ENCODE assay signal across 18 mouse cellular contexts in the genomic region with DNA sequence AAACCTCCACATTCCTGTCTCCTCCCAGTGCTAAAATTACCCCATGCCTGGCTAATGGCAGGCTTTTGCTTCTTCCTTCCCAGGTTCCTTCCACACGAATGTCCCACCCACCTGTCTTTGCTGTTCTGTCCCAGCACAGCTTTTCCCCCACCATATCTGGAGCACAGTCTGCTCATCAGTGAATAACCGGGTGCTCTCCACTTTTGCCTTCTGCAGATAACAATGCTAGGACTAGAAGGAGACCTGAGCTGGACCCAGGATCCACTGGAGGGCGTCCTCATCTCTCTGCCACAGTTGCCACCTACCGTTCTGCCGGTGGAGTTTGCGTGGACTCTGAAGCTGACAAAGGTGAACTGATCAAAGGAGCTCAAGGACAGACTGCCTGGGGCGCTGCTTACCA. TPM values are rescaled to one million over a fixed set of nuclear protein-coding genes. Genes with fewer than 3 reads are reported as not detected.
A peak's percentile ranks its signal among the peaks of the same experiment; 100 is the strongest.
DNase-seq lines count a peak whose midpoint lies in the region; ATAC-seq and TF ChIP-seq lines count a peak whose summit lies in the region.
"Had no signal": no experiment of that assay in that cellular context is flagged by ENCODE, and none has a peak within 500 bp of the region (broad histone marks: within the 10 kb centered on the region; RNA-seq: fewer than 3 reads in every experiment).

No protein-coding gene starts in this region.

- ATAC-seq in liver, embryonic 14.5 days (ENCODE audit: insufficient read depth), result peak; percentile 55; the same call in 1 of the 2 replicates
- peak; percentile 49; the same call in 1 of the 2 replicates for ATAC-seq in megakaryocyte progenitor cell, adult 5-6 weeks (replicated peaks; ENCODE audit: poor library complexity)
- ATAC-seq in heart, embryonic 12.5 days (ENCODE audit: insufficient number of reproducible peaks, low FRiP score), result no peak
- ATAC-seq: forebrain, embryonic 13.5 days had no signal

- H3K9ac ChIP-seq in liver, embryonic 14.5 days (replicated peaks), result no peak overlapping the region
- no peak overlapping the region for H3K9ac ChIP-seq in heart, embryonic 12.5 days
- H3K9ac ChIP-seq: embryonic facial prominence, embryonic 12.5 days; forebrain, embryonic 13.5 days; heart, embryonic 13.5 days; hindbrain, embryonic 15.5 days had no signal

- no peak overlapping the region for H3K4me3 ChIP-seq in liver, embryonic 14.5 days (ENCODE audit: insufficient read depth in 1 of 2, low read depth in 2 of 2, low read length in 2 of 2)
- no peak overlapping the region for H3K4me3 ChIP-seq in heart, embryonic 12.5 days
- no peak overlapping the region for H3K4me3 ChIP-seq in kidney, adult 2 months (ENCODE audit: insufficient read depth, low read depth, low read length)
- H3K4me3 ChIP-seq: embryonic facial prominence, embryonic 12.5 days; forebrain, embryonic 13.5 days; heart, embryonic 13.5 days; hindbrain, embryonic 15.5 days had no signal

- no peak for TF ChIP-seq EP300 in liver, embryonic 14.5 days (IDR thresholded peaks at IDR 0.05; ENCODE audit: low read depth)

- TF ChIP-seq CTCF in liver, embryonic 14.5 days (IDR thresholded peaks at IDR 0.05; ENCODE audit: low read depth), result peak; percentile 47; the same call in 1 of the 2 replicates
- TF ChIP-seq CTCF in kidney, adult 2 months (conservative IDR thresholded peaks at IDR 0.05; ENCODE audit: insufficient read depth, insufficient read length, low read depth, low read length), result no peak

- peaks cover 2% of the 10 kb centered on the region; the same call in 1 of the 2 replicates for H3K36me3 ChIP-seq in liver, embryonic 14.5 days (replicated peaks; ENCODE audit: control insufficient read depth, insufficient read depth, low read depth)
- H3K36me3 ChIP-seq in heart, embryonic 12.5 days, result peaks cover 24% of the 10 kb centered on the region
- H3K36me3 ChIP-seq in kidney, adult 2 months (ENCODE audit: control insufficient read depth, insufficient read depth, low read length), result peaks cover 4% of the 10 kb centered on the region

- no peak for TF ChIP-seq POLR2A in kidney, adult 2 months (IDR thresholded peaks at IDR 0.05; ENCODE audit: low read depth, low read length)

- H3K9me3 ChIP-seq in liver, embryonic 14.5 days (ENCODE audit: control insufficient read depth, low read length), result no peaks in the 10 kb centered on the region
- no peaks in the 10 kb centered on the region for H3K9me3 ChIP-seq in heart, embryonic 12.5 days (replicated peaks)
- H3K9me3 ChIP-seq: embryonic facial prominence, embryonic 12.5 days; forebrain, embryonic 13.5 days; heart, embryonic 13.5 days; hindbrain, embryonic 15.5 days had no signal

- H3K27ac ChIP-seq in liver, embryonic 14.5 days, result no peak overlapping the region
- no peak overlapping the region for H3K27ac ChIP-seq in heart, embryonic 12.5 days (ENCODE audit: poor library complexity, severe bottlenecking)
- no peak overlapping the region for H3K27ac ChIP-seq in kidney, adult 2 months (ENCODE audit: insufficient read depth, low read depth, low read length)
- H3K27ac ChIP-seq: embryonic facial prominence, embryonic 12.5 days; forebrain, embryonic 13.5 days; heart, embryonic 13.5 days; hindbrain, embryonic 15.5 days had no signal

- no peaks in the 10 kb centered on the region for H3K27me3 ChIP-seq in liver, embryonic 14.5 days (ENCODE audit: control insufficient read depth, insufficient read depth, low read length)
- H3K27me3 ChIP-seq in heart, embryonic 12.5 days (replicated peaks), result no peaks in the 10 kb centered on the region
- H3K27me3 ChIP-seq in kidney, adult 2 months (replicated peaks; ENCODE audit: control insufficient read depth, insufficient read depth, low read length), result no peaks in the 10 kb centered on the region
- H3K27me3 ChIP-seq: embryonic facial prominence, embryonic 12.5 days; forebrain, embryonic 13.5 days; heart, embryonic 13.5 days; hindbrain, embryonic 15.5 days had no signal

- 40% methylated on average over 7 of the region's 7 CpGs for WGBS in liver, embryonic 14.5 days (ENCODE audit: insufficient replicate concordance)
- 64% methylated on average over 7 of the region's 7 CpGs for WGBS in heart, embryonic 12.5 days
- 75% methylated on average over 7 of the region's 7 CpGs for WGBS in kidney, adult 2 months

- DNase-seq in ES-CJ7 (ENCODE audit: low read depth, low spot score) (peak; percentile 40), liver (peak; percentile 32), adipocyte (ENCODE audit: low spot score) (no peak)
- no peak for DNase-seq in liver, embryonic 14.5 days (ENCODE audit: low read depth in 3 of 3, low spot score in 3 of 3)
- no peak for DNase-seq in thymus, postnatal 10 days (ENCODE audit: low spot score in 2 of 2)
- DNase-seq in kidney, adult 2 months, result no peak
- DNase-seq: adrenal gland, postnatal 14 days; cerebellum, adult 11-12 months; cerebellum, adult 9-10 months; gastrocnemius, postnatal 10 days; heart, postnatal 36 days had no signal

- H3K4me1 ChIP-seq in liver, embryonic 14.5 days (replicated peaks; ENCODE audit: control insufficient read depth in 2 of 2, insufficient read depth in 2 of 2, low read length in 1 of 2), result peaks cover 11 to 40% of the 10 kb centered on the region in 2 experiments; a peak in 3 of 4 replicates
- peaks cover 27% of the 10 kb centered on the region for H3K4me1 ChIP-seq in heart, embryonic 12.5 days (replicated peaks)
- no peaks in the 10 kb centered on the region for H3K4me1 ChIP-seq in kidney, adult 2 months (ENCODE audit: control insufficient read depth, insufficient read depth, low read length)
- H3K4me1 ChIP-seq: embryonic facial prominence, embryonic 12.5 days; hindbrain, embryonic 15.5 days had no signal

- no peak overlapping the region for H3K4me2 ChIP-seq in liver, embryonic 14.5 days (ENCODE audit: low read depth)
- H3K4me2 ChIP-seq in heart, embryonic 12.5 days, result no peak overlapping the region
- H3K4me2 ChIP-seq: embryonic facial prominence, embryonic 12.5 days; forebrain, embryonic 13.5 days; heart, embryonic 13.5 days; hindbrain, embryonic 15.5 days had no signal

RNA-seq across cellular contexts. Expression of a gene that starts 7.4 kb away (rescaled TPM):
- polyA plus RNA-seq in liver, embryonic 14.5 days (2012; rRNA removed), result 28.9 and 43.4 TPM in 2 replicates
- 71.9 and 76.5 TPM in 2 replicates for polyA plus RNA-seq in liver, embryonic 14.5 days (2014; fragmentation: Nextera tagmentation; extraction: Ambion mirVana)
- total RNA-seq in megakaryocyte progenitor cell, adult 5-6 weeks (2015), result 51.4 and 52.1 TPM in 2 replicates
- total RNA-seq in megakaryocyte progenitor cell, adult 5-6 weeks (2017), result 39.7 and 48.1 TPM in 2 replicates
- polyA plus RNA-seq in heart, embryonic 12.5 days (2016; fragmentation: Nextera tagmentation; extraction: Ambion mirVana), result 70.4 and 74.5 TPM in 2 replicates
- polyA plus RNA-seq in kidney, adult 2 months (2012; rRNA removed), result 175 and 199 TPM in 2 replicates

RNA-seq across cellular contexts. Expression of a gene that starts 18.3 kb away (rescaled TPM):
- 8.8 and 12.0 TPM in 2 replicates for polyA plus RNA-seq in liver, embryonic 14.5 days (2012; rRNA removed)
- polyA plus RNA-seq in liver, embryonic 14.5 days (2014; fragmentation: Nextera tagmentation; extraction: Ambion mirVana), result 19.0 and 23.6 TPM in 2 replicates
- 27.9 and 39.3 TPM in 2 replicates for total RNA-seq in megakaryocyte progenitor cell, adult 5-6 weeks (2015)
- total RNA-seq in megakaryocyte progenitor cell, adult 5-6 weeks (2017), result 122 and 139 TPM in 2 replicates
- polyA plus RNA-seq in heart, embryonic 12.5 days (2016; fragmentation: Nextera tagmentation; extraction: Ambion mirVana), result 36.4 and 41.7 TPM in 2 replicates
- 161 and 226 TPM in 2 replicates for polyA plus RNA-seq in kidney, adult 2 months (2012; rRNA removed)

RNA-seq across cellular contexts. Expression of a gene that starts 24.7 kb away (rescaled TPM):
- polyA plus RNA-seq in liver, embryonic 14.5 days (2012; rRNA removed), result 20.5 and 22.8 TPM in 2 replicates
- 32.6 and 38.0 TPM in 2 replicates for polyA plus RNA-seq in liver, embryonic 14.5 days (2014; fragmentation: Nextera tagmentation; extraction: Ambion mirVana)
- 4.4 and 5.2 TPM in 2 replicates for total RNA-seq in megakaryocyte progenitor cell, adult 5-6 weeks (2015)
- total RNA-seq in megakaryocyte progenitor cell, adult 5-6 weeks (2017), result 2.2 and 4.7 TPM in 2 replicates
- polyA plus RNA-seq in heart, embryonic 12.5 days (2016; fragmentation: Nextera tagmentation; extraction: Ambion mirVana), result 27.6 and 28.8 TPM in 2 replicates
- 12.9 and 13.4 TPM in 2 replicates for polyA plus RNA-seq in kidney, adult 2 months (2012; rRNA removed)

RNA-seq across cellular contexts. Expression of a gene that starts 33.6 kb away (rescaled TPM):
- polyA plus RNA-seq in liver, embryonic 14.5 days (2012; rRNA removed), result 26.5 and 29.2 TPM in 2 replicates
- 30.6 and 36.8 TPM in 2 replicates for polyA plus RNA-seq in liver, embryonic 14.5 days (2014; fragmentation: Nextera tagmentation; extraction: Ambion mirVana)
- 37.2 and 42.6 TPM in 2 replicates for total RNA-seq in megakaryocyte progenitor cell, adult 5-6 weeks (2015)
- total RNA-seq in megakaryocyte progenitor cell, adult 5-6 weeks (2017), result 15.7 and 21.9 TPM in 2 replicates
- 73.0 and 77.4 TPM in 2 replicates for polyA plus RNA-seq in heart, embryonic 12.5 days (2016; fragmentation: Nextera tagmentation; extraction: Ambion mirVana)
- 90.8 and 100 TPM in 2 replicates for polyA plus RNA-seq in kidney, adult 2 months (2012; rRNA removed)

RNA-seq across cellular contexts. Expression of a gene that starts 43.7 kb away (rescaled TPM):
- 1.6 and 2.1 TPM in 2 replicates for polyA plus RNA-seq in liver, embryonic 14.5 days (2012; rRNA removed)
- 2.3 and 2.5 TPM in 2 replicates for polyA plus RNA-seq in liver, embryonic 14.5 days (2014; fragmentation: Nextera tagmentation; extraction: Ambion mirVana)
- total RNA-seq in megakaryocyte progenitor cell, adult 5-6 weeks (2015), result 6.5 and 7.0 TPM in 2 replicates
- total RNA-seq in megakaryocyte progenitor cell, adult 5-6 weeks (2017), result 5.2 and 6.7 TPM in 2 replicates
- polyA plus RNA-seq in heart, embryonic 12.5 days (2016; fragmentation: Nextera tagmentation; extraction: Ambion mirVana), result 0.46 and 0.70 TPM in 2 replicates
- 2.7 and 4.1 TPM in 2 replicates for polyA plus RNA-seq in kidney, adult 2 months (2012; rRNA removed)
- polyA plus RNA-seq: C2C12 had no signal

Comparison
In these comparisons a context has a peak if more than half of its experiments do, and no peak if none do; other contexts are left out.
1. DNase-seq: peak in ES-CJ7 (single experiment) and liver (single experiment); none in liver, embryonic 14.5 days (0 of 3), thymus, postnatal 10 days (0 of 2), adipocyte (single experiment) and kidney, adult 2 months (single experiment).